Mouse (Mus musculus) testis, postnatal 14 days (tissue): ENCODE results near the gene Cbarp.

Source experiments
- DNase-seq: peaks from one replicate; pipeline ENCODE4 v3.0.0; 2021; ENCODE audit warnings: low spot score

The Cbarp gene

DNA sequence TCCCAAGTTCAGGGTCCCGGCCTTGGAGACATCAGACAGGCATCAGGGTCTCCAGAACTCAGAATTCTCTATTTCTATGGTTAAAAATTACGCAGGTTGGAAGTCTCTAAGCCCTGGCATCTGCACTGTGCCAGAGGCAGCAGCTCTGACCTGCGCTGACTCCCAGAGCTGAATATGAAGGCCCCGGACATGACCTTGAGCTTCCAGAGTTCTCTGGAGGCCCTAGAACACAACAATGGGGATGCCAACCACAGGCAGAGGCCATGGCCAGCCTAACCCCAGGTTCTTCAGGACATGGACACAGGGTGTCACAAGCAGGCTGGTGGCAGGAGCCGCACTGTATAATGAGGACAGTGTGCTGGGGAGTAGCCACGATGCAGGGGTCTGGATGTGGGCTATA is 46.5 kb downstream of the Cbarp start:
- no peak for DNase-seq

DNA sequence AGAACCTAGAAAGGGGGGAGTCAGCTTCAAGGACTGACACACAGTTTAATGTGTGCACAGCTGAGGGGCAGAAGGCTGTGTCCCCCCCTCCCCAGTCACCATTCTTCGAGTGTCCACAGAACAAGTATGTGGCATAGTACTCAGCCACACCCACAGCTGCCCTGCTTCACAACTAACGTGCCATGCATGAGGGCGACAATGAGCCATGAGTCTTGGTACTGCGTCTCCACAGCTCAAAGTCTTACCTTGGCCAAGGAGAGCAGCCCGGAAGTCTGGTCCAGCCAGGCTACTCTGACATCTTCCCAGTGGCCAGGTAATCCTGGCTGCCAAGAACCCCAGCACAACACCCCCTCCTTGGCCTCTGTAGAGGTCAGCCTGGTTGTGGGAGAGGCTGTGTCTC is 47.9 kb downstream of the Cbarp start:
- DNase-seq: no peak

DNA sequence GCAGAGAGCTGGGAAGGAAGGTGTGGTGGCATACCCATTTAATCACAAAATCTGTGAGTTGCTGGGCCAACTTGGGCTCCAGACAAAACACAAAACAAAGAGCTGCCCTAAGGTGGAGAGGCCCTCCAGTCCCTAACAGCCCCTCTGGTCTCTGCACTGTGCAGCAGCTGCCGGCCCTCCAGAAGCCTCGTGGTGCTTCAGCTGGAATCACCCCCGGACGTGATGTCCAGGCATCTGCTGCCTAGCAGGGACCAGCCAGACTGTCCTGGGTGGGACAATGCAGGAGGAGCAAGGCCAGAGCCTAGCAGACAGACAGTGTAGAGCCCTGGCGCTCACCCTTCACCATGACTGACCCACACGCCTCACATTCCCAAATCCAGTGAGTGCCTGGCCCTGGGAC is 49.1 kb downstream of the Cbarp start:
- no peak for DNase-seq

DNA sequence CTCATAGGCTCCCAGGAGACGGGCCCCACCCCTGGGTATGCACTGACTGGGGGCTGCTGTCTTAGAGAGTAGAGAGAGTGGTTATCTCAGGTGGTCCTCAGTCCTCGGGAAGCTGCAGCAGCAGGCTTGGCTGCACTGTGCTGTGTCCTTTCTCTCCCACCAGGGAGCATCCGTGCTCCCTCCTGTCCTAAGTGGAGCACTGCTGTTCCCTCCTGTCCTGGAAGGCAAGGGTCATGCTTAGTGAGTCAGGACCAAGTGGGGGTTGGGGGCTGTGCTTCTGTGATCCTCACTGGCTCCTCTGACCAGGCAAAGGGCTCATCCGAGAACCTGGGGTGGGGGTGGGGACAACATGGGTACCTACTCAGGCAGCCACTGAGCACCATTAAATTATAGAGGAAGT is 51.5 kb downstream of the Cbarp start:
- DNase-seq: no peak

DNA sequence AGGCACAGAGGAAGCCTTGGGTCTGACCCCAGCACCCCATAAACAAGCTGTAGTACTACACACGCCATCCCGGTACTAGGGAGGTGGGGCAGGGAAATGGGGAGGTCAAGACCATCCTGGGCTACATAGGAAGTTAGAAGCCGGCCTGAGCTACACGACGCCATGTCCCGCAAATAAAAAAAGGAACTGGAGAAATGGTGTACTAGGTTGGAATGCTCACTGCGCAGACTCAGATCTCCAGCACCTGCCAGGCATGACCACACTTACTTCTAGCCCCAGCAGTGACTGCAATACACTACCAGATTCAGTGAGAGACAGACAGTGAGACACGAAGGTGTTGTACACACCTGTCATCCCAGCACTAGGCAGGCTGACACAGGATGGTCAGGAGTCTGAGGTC is 53.2 kb downstream of the Cbarp start:
- DNase-seq: no peak

DNA sequence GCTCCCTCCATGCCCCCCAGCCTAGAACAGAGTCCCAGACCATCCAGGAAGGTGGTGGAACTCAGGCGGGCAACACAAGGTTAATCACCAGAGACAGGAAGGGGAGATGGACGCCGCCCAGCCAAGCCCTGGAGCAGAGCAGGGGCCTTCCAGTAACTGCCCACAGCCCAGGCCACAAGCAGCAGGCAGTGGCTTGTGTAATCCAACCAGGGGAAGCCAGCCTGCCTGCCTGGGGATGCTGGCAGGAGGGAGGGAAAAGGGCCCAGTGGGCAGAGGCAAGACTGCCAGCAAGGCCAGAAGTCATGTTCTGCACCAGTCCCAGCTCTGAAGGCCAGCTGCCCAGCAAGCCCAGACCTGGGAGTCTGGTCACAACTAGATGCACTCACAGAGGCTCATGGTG is 53.8 kb downstream of the Cbarp start:
- no peak for DNase-seq

DNA sequence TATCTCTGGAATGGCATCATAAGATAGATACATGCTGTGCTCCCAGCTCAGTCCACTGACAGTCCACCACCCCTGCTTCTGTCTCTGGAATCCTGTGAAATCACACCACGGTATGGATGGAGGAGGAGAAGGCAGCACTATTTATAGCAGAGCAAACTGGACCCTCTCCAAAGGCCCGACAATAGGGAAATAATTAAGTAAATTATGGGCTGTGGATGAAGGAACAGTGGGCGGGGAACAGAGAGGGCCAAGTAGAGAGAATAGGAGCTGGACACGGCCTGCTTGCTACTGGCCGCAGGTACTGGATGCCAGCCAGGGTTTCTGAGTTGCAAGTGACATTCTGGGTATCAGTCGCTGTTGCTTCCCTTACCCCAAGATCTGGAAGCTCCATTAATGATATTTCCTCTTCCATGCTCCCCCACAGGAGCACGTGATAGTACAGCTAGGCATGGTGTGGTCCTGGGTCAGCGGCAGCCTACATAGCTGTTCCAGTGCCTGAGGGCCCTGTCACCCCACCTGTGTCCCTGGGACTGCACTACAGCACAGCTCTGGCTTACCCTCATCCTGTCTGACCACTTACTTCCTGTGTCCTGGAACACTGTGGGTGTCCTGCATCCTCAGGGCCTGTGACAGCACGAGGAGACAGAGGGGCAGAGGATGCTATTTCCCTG is 55.7 kb downstream of the Cbarp start:
- DNase-seq: no peak

DNA sequence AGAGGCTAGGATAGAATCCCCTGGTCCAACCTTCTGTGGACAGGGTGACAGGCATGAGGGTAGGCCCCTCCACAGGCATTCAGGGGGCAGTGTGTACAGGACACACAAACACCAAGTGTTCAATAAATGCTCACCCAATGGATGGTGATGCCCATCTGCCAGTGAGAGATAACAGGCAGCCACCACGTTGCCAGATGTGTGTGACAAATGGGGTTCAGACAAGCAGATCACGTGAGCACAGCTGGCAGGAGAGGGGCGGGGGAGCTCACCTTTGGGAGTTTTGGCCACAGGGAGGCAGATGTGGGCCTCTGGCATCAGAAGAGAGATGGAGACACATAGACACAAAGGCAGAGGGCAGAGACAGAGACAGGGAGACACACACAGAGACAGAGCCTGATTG is 59.6 kb downstream of the Cbarp start:
- no peak for DNase-seq
